Mouse (Mus musculus) embryonic fibroblast, embryonic 13.5 days (primary cell): ENCODE measurements around the gene Scp2. TPM values are rescaled to one million over a fixed set of nuclear protein-coding genes. Genes with fewer than 3 reads are reported as not detected.

Experiments
- H3K27ac ChIP-seq: 2 replicates; pipeline ENCODE4 v1.5.1; 2012; ENCODE audit warnings: low read length, control low read depth, inconsistent platforms; ENCODE audit not compliant: insufficient read depth
- H3K4me1 ChIP-seq: 2 replicates; pipeline ENCODE4 v1.6.1; 2011; ENCODE audit warnings: low read length; ENCODE audit not compliant: control insufficient read depth, insufficient read depth
- H3K4me3 ChIP-seq: 2 replicates; pipeline ENCODE4 v1.5.1; 2011; ENCODE audit warnings: mild to moderate bottlenecking, control low read depth, low read length; ENCODE audit not compliant: insufficient read depth
- CTCF ChIP-seq: IDR thresholded peaks from 2 replicates; pipeline ENCODE4 v1.5.1; 2011; ENCODE audit warnings: mild to moderate bottlenecking, control low read depth, low read length, moderate library complexity, borderline replicate concordance; ENCODE audit not compliant: insufficient read depth
- POLR2A ChIP-seq: IDR thresholded peaks from 2 replicates; pipeline ENCODE4 v1.6.1; 2011; ENCODE audit warnings: low read depth, mild to moderate bottlenecking, control low read depth, low read length, moderate library complexity
- polyA plus RNA-seq: library from polyadenylated mRNA; stranded (reverse); fragments of >200 nt; gene quantifications from 2 replicates; pipeline ENCODE4 v1.2.4, GENCODE M21; 2011; ENCODE audit warnings: low read depth; ENCODE audit not compliant: missing spikeins, insufficient read length

Gene Scp2
- polyA plus RNA-seq, 1 experiment: 118 TPM

- Histone ChIP-seq H3K4me1 (peaks cover 13% of the 10 kb centered on the region), H3K4me3 (no peak overlapping the region), H3K27ac (peak overlapping the region; percentile 90)
- TF ChIP-seq CTCF: no peak
- TF ChIP-seq POLR2A: 0 out of 2 replicates have a peak, but pooled peaks have one; percentile 16
Measured at GRCm38 (mm10) chr4:108033041-108033764, 111.6 kb downstream of the Scp2 start.

GRCm38 (mm10) chr4:108032352-108032849 lies 112.4 kb downstream of the Scp2 start:
- peak overlapping the region; percentile 50 for H3K4me3 ChIP-seq
- peaks cover 13% of the 10 kb centered on the region for H3K4me1 ChIP-seq
- no peak for TF ChIP-seq CTCF
- no peak; the same call in 1 of the 2 replicates for TF ChIP-seq POLR2A
- H3K27ac ChIP-seq: peak overlapping the region; percentile 90

- H3K27ac ChIP-seq: peak overlapping the region; percentile 90
- peak overlapping the region; percentile 50 for H3K4me3 ChIP-seq
- TF ChIP-seq POLR2A: 0 out of 2 replicates have a peak, but pooled peaks have one; percentile 26
- no peak for TF ChIP-seq CTCF
- H3K4me1 ChIP-seq: peaks cover 13% of the 10 kb centered on the region
Measured at GRCm38 (mm10) chr4:108031502-108032351, 113.1 kb downstream of the Scp2 start.

GRCm38 (mm10) chr4:108030888-108031501 lies 113.8 kb downstream of the Scp2 start:
- Histone ChIP-seq H3K27ac (no peak overlapping the region), H3K4me3 (peak overlapping the region; percentile 50), H3K4me1 (peaks cover 13% of the 10 kb centered on the region)
- TF ChIP-seq CTCF (no peak), POLR2A (no peak)

- no peak overlapping the region for H3K4me3 ChIP-seq
- no peak overlapping the region for H3K27ac ChIP-seq
- TF ChIP-seq CTCF (no peak), POLR2A (no peak)
Measured at GRCm38 (mm10) chr4:108026193-108026592, 118.6 kb downstream of the Scp2 start.

GRCm38 (mm10) chr4:108025269-108025668 lies 119.5 kb downstream of the Scp2 start:
- TF ChIP-seq CTCF (no peak), POLR2A (no peak)
- no peak overlapping the region for H3K4me3 ChIP-seq

More at GRCm38 (mm10) chr4:108026193-108026592, 118.6 kb downstream of the Scp2 start:
- H3K4me1 ChIP-seq: no peaks in the 10 kb centered on the region; the same call in 1 of the 2 replicates

GRCm38 (mm10) chr4:108024641-108025040 lies 120.2 kb downstream of the Scp2 start:
- no peak for TF ChIP-seq POLR2A
- TF ChIP-seq CTCF: no peak
- H3K4me1 ChIP-seq: no peaks in the 10 kb centered on the region
- no peak overlapping the region for H3K27ac ChIP-seq
- no peak overlapping the region for H3K4me3 ChIP-seq

More at GRCm38 (mm10) chr4:108025269-108025668, 119.5 kb downstream of the Scp2 start:
- H3K4me1 ChIP-seq: no peaks in the 10 kb centered on the region
- H3K27ac ChIP-seq: no peak overlapping the region

GRCm38 (mm10) chr4:108023186-108023585 lies 121.6 kb downstream of the Scp2 start:
- H3K4me3 ChIP-seq: no peak overlapping the region
- TF ChIP-seq POLR2A (no peak), CTCF (no peak)
- H3K27ac ChIP-seq: no peak overlapping the region
- H3K4me1 ChIP-seq: no peaks in the 10 kb centered on the region

- no peak overlapping the region for H3K4me3 ChIP-seq
- H3K4me1 ChIP-seq: no peaks in the 10 kb centered on the region
- TF ChIP-seq CTCF: no peak
- H3K27ac ChIP-seq: no peak overlapping the region
Measured at GRCm38 (mm10) chr4:108020178-108020577, 124.6 kb downstream of the Scp2 start.
